Mouse (Mus musculus) midbrain, embryonic 12.5 days (tissue): ENCODE results near the gene Haspin. TPM values are rescaled to one million over a fixed set of nuclear protein-coding genes. Genes with fewer than 3 reads are reported as not detected.

Experiments
- ATAC-seq: fragments of 200-750 bp; cut with Nextera tagmentation; 2 replicates; pipeline ENCODE4 v1.8.0; 2017; ENCODE audit warnings: low read depth, moderate TSS enrichment, moderate library complexity; ENCODE audit not compliant: low FRiP score
- H3K27ac ChIP-seq: fragments of 300-500 bp; sonication (generic); replicated peaks from 2 replicates; pipeline ENCODE4 v1.5.1; 2016; ENCODE audit warnings: mild to moderate bottlenecking
- H3K27me3 ChIP-seq: fragments of 300-500 bp; sonication (generic); 2 replicates; pipeline ENCODE4 v1.6.1; 2016; ENCODE audit warnings: mild to moderate bottlenecking
- H3K36me3 ChIP-seq: fragments of 300-500 bp; sonication (generic); 2 replicates; pipeline ENCODE4 v1.6.1; 2016
- H3K4me1 ChIP-seq: fragments of 300-500 bp; sonication (generic); 2 replicates; pipeline ENCODE4 v1.6.1; 2016
- H3K4me2 ChIP-seq: fragments of 300-500 bp; sonication (generic); replicated peaks from 2 replicates; pipeline ENCODE4 v1.6.1; 2016; ENCODE audit warnings: mild to moderate bottlenecking, moderate library complexity
- H3K4me3 ChIP-seq: fragments of 300-500 bp; sonication (generic); 2 replicates; pipeline ENCODE4 v1.5.1; 2016; ENCODE audit warnings: mild to moderate bottlenecking
- H3K9ac ChIP-seq: fragments of 300-500 bp; sonication (generic); replicated peaks from 2 replicates; pipeline ENCODE4 v1.6.1; 2016; ENCODE audit warnings: mild to moderate bottlenecking, moderate library complexity
- H3K9me3 ChIP-seq: fragments of 300-500 bp; sonication (generic); 2 replicates; pipeline ENCODE4 v1.6.1; 2016; ENCODE audit warnings: mild to moderate bottlenecking
- WGBS: fragments of 180-500 bp; shearing (Covaris S2); methylation state at CpG from one replicate; pipeline ENCODE4 v1.1.7; 2016; 5-methylcytosine and 5-hydroxymethylcytosine counted together
- polyA plus RNA-seq: library from polyadenylated mRNA; unstranded; fragments of >200 nt; fragmentation: Nextera tagmentation; extraction: Ambion mirVana; gene quantifications from 2 replicates; pipeline ENCODE4 v1.2.1, GENCODE M21; 2016

Gene Haspin
- polyA plus RNA-seq, 1 experiment from 2014 or later, result 15.5 TPM

- Histone ChIP-seq H3K4me3 (no peak overlapping the region), H3K36me3 (no peaks in the 10 kb centered on the region), H3K4me1 (no peaks in the 10 kb centered on the region), H3K27ac (no peak overlapping the region), H3K4me2 (no peak overlapping the region), H3K27me3 (no peaks in the 10 kb centered on the region), H3K9me3 (no peaks in the 10 kb centered on the region), H3K9ac (no peak overlapping the region)
- 78% methylated on average over 14 of the region's 14 CpGs for WGBS
- ATAC-seq, result no peak
Measured at GRCm38 (mm10) chr11:73099976-73100750, 37.9 kb downstream of the Haspin start.

GRCm38 (mm10) chr11:73098860-73099259 lies 39.2 kb downstream of the Haspin start:
- no peak overlapping the region for H3K4me3 ChIP-seq
- H3K27ac ChIP-seq, result no peak overlapping the region
- ATAC-seq, result no peak
- H3K9me3 ChIP-seq, result no peaks in the 10 kb centered on the region
- WGBS, result 79% methylated on average over 5 of the region's 5 CpGs
- no peaks in the 10 kb centered on the region for H3K27me3 ChIP-seq
- H3K9ac ChIP-seq, result no peak overlapping the region
- H3K36me3 ChIP-seq, result no peaks in the 10 kb centered on the region
- no peak overlapping the region for H3K4me2 ChIP-seq
- H3K4me1 ChIP-seq, result no peaks in the 10 kb centered on the region

- Histone ChIP-seq H3K4me3 (no peak overlapping the region), H3K9me3 (no peaks in the 10 kb centered on the region), H3K9ac (no peak overlapping the region), H3K4me1 (no peaks in the 10 kb centered on the region), H3K27ac (no peak overlapping the region), H3K27me3 (no peaks in the 10 kb centered on the region), H3K36me3 (no peaks in the 10 kb centered on the region), H3K4me2 (no peak overlapping the region)
- ATAC-seq, result no peak
- 84% methylated on average over 11 of the region's 11 CpGs for WGBS
Measured at GRCm38 (mm10) chr11:73094231-73094995, 43.7 kb downstream of the Haspin start.

GRCm38 (mm10) chr11:73092877-73093276 lies 45.2 kb downstream of the Haspin start:
- Histone ChIP-seq H3K4me3 (no peak overlapping the region), H3K4me2 (no peak overlapping the region), H3K9me3 (no peaks in the 10 kb centered on the region), H3K9ac (no peak overlapping the region), H3K27me3 (no peaks in the 10 kb centered on the region), H3K4me1 (peaks cover 6% of the 10 kb centered on the region), H3K36me3 (no peaks in the 10 kb centered on the region), H3K27ac (no peak overlapping the region)
- WGBS, result 80% methylated on average over 7 of the region's 7 CpGs
- ATAC-seq, result no peak

GRCm38 (mm10) chr11:73092057-73092456 lies 46.0 kb downstream of the Haspin start:
- Histone ChIP-seq H3K27ac (no peak overlapping the region), H3K9ac (no peak overlapping the region), H3K4me1 (peaks cover 6% of the 10 kb centered on the region), H3K27me3 (no peaks in the 10 kb centered on the region), H3K36me3 (no peaks in the 10 kb centered on the region), H3K9me3 (no peaks in the 10 kb centered on the region), H3K4me3 (no peak overlapping the region), H3K4me2 (no peak overlapping the region)
- no peak for ATAC-seq
- WGBS, result 78% methylated on average over 4 of the region's 4 CpGs

- Histone ChIP-seq H3K36me3 (0 out of 2 replicates have a peak, but pooled peaks cover 4% of the 10 kb centered on the region), H3K27me3 (no peaks in the 10 kb centered on the region), H3K9ac (no peak overlapping the region), H3K9me3 (no peaks in the 10 kb centered on the region), H3K4me3 (no peak overlapping the region), H3K27ac (no peak overlapping the region), H3K4me1 (peaks cover 6% of the 10 kb centered on the region), H3K4me2 (no peak overlapping the region)
- ATAC-seq, result no peak
- WGBS, result 81% methylated on average over 2 of the region's 2 CpGs
Measured at GRCm38 (mm10) chr11:73090826-73091225, 47.3 kb downstream of the Haspin start.

GRCm38 (mm10) chr11:73090283-73090682 lies 47.8 kb downstream of the Haspin start, which contains the start of gene Itgae:
Gene Itgae, plus strand, starts transcription at chr11:73090583.
- ATAC-seq, result no peak
- H3K9ac ChIP-seq, result no peak within 1 kb of the TSS
- H3K27me3 ChIP-seq, result no peaks in the 10 kb centered on the region
- no peaks in the 10 kb centered on the region for H3K9me3 ChIP-seq
- H3K4me2 ChIP-seq, result no peak within 1 kb of the TSS
- 93% methylated on average over 4 of the region's 4 CpGs for WGBS
- peaks cover 6% of the 10 kb centered on the region for H3K4me1 ChIP-seq
- H3K36me3 ChIP-seq, result 0 out of 2 replicates have a peak, but pooled peaks cover 6% of the 10 kb centered on the region
- no peak within 1 kb of the TSS for H3K27ac ChIP-seq
- no peak within 1 kb of the TSS for H3K4me3 ChIP-seq

- ATAC-seq, result no peak
- Histone ChIP-seq H3K36me3 (peaks cover 19% of the 10 kb centered on the region), H3K27ac (no peak overlapping the region; the same call in 1 of the 2 replicates), H3K4me3 (no peak overlapping the region), H3K4me1 (peaks cover 6% of the 10 kb centered on the region), H3K27me3 (no peaks in the 10 kb centered on the region), H3K9ac (no peak overlapping the region), H3K9me3 (no peaks in the 10 kb centered on the region), H3K4me2 (no peak overlapping the region)
- WGBS, result 75% methylated on average over 6 of the region's 6 CpGs
Measured at GRCm38 (mm10) chr11:73087700-73088480, 50.2 kb downstream of the Haspin start.

Other genes starting within 250 kb of the Haspin start
- gene Atp2a3, start 177.1 kb downstream of the Haspin start, polyA plus RNA-seq, result 0.64 and 1.2 TPM in 2 replicates
- gene P2rx1, start 139.2 kb downstream of the Haspin start, polyA plus RNA-seq, result 0.64 and 0.88 TPM in 2 replicates
- gene Camkk1, start 119.3 kb downstream of the Haspin start, polyA plus RNA-seq, result 10.2 and 11.6 TPM in 2 replicates
- gene Ncbp3, start 90.5 kb downstream of the Haspin start, polyA plus RNA-seq, result 14.6 and 15.3 TPM in 2 replicates
- 0.39 and 0.42 TPM in 2 replicates for gene Itgae, start 47.7 kb downstream of the Haspin start, polyA plus RNA-seq
- 0.09 and 0.12 TPM in 2 replicates for gene P2rx5, start 22.1 kb upstream of the Haspin start, polyA plus RNA-seq
- 119 and 123 TPM in 2 replicates for gene Emc6, start 38.7 kb upstream of the Haspin start, polyA plus RNA-seq
- gene Tax1bp3, start 38.8 kb upstream of the Haspin start, polyA plus RNA-seq, result 172 and 182 TPM in 2 replicates
- 20.6 and 23.1 TPM in 2 replicates for gene Ctns, start 60.7 kb upstream of the Haspin start, polyA plus RNA-seq
- gene Shpk, start 61.2 kb upstream of the Haspin start, polyA plus RNA-seq, result 1.4 and 1.5 TPM in 2 replicates
- gene Trpv1, start 96.0 kb upstream of the Haspin start, polyA plus RNA-seq, result not detected in 2 replicates
- gene Trpv3, start 129.1 kb upstream of the Haspin start, polyA plus RNA-seq, result 0.05 TPM in 1 of 2 replicates, not detected in the other
- gene Aspa, start 191.3 kb upstream of the Haspin start, polyA plus RNA-seq, result 0.28 TPM in 1 of 2 replicates, not detected in the other
- not detected in 2 replicates for gene Gm49340, start 191.4 kb upstream of the Haspin start, polyA plus RNA-seq
- not detected in 2 replicates for gene Spata22, start 191.4 kb upstream of the Haspin start, polyA plus RNA-seq
- not detected in 2 replicates for gene Olfr20, start 212.5 kb upstream of the Haspin start, polyA plus RNA-seq
- not detected in 2 replicates for gene Olfr376, start 233.0 kb upstream of the Haspin start, polyA plus RNA-seq